Mouse (Mus musculus) intestine, postnatal 0 days (tissue): ENCODE measurements around the gene Nrn1. TPM values are rescaled to one million over a fixed set of nuclear protein-coding genes. Genes with fewer than 3 reads are reported as not detected.

ENCODE experiments used
- ATAC-seq: fragments of 200-750 bp; cut with Nextera tagmentation; 2 replicates; pipeline ENCODE4 v1.8.0; 2017; ENCODE audit warnings: mild to moderate bottlenecking, moderate TSS enrichment, moderate library complexity
- H3K27ac ChIP-seq: fragments of 300-500 bp; sonication (generic); 2 replicates; pipeline ENCODE4 v1.5.1; 2014; ENCODE audit warnings: mild to moderate bottlenecking, low read depth, low read length, moderate library complexity
- H3K27me3 ChIP-seq: fragments of 300-500 bp; sonication (generic); replicated peaks from 2 replicates; pipeline ENCODE4 v1.6.1; 2014; ENCODE audit warnings: low read length, mixed read lengths; ENCODE audit not compliant: control insufficient read depth, insufficient read depth
- H3K36me3 ChIP-seq: fragments of 300-500 bp; sonication (generic); 2 replicates; pipeline ENCODE4 v1.6.1; 2014; ENCODE audit warnings: mild to moderate bottlenecking, moderate library complexity; ENCODE audit not compliant: control insufficient read depth, insufficient read depth
- H3K4me1 ChIP-seq: fragments of 300-500 bp; sonication (generic); replicated peaks from 2 replicates; pipeline ENCODE4 v1.6.1; 2014; ENCODE audit warnings: antibody characterized with exemption, low read length, mixed read lengths; ENCODE audit not compliant: control insufficient read depth, insufficient read depth
- H3K4me2 ChIP-seq: fragments of 300-500 bp; sonication (generic); replicated peaks from 2 replicates; pipeline ENCODE4 v1.6.1; 2014; ENCODE audit warnings: low read depth, mild to moderate bottlenecking, moderate library complexity
- H3K4me3 ChIP-seq: fragments of 300-500 bp; sonication (generic); 2 replicates; pipeline ENCODE4 v1.5.1; 2014; ENCODE audit warnings: low read depth, low read length
- H3K9ac ChIP-seq: fragments of 300-500 bp; sonication (generic); 2 replicates; pipeline ENCODE4 v1.6.1; 2014; ENCODE audit warnings: mild to moderate bottlenecking, low read depth, low read length
- H3K9me3 ChIP-seq: fragments of 300-500 bp; sonication (generic); 2 replicates; pipeline ENCODE4 v1.6.1; 2016; ENCODE audit warnings: mixed run types; ENCODE audit not compliant: control insufficient read depth
- CTCF ChIP-seq: sonication (generic); IDR thresholded peaks from 2 replicates; pipeline ENCODE4 v1.5.1; 2016; ENCODE audit warnings: low read depth, mild to moderate bottlenecking, control low read depth, antibody characterized with exemption, moderate library complexity
- WGBS: fragments of 180-500 bp; shearing (Covaris S2); extraction: QIAGEN DNeasy Blood & Tissue Kit; methylation state at CpG from one replicate; pipeline ENCODE4 v1.1.7; 2014; 5-methylcytosine and 5-hydroxymethylcytosine counted together
- polyA plus RNA-seq: library from polyadenylated mRNA; unstranded; fragments of >200 nt; fragmentation: Nextera tagmentation; extraction: Ambion mirVana; gene quantifications from 2 replicates; pipeline ENCODE4 v1.2.1, GENCODE M21; 2015

Gene Nrn1
- polyA plus RNA-seq, 1 experiment from 2014 or later: 77.8 TPM

- no peak for TF ChIP-seq CTCF
- H3K27me3 ChIP-seq: no peaks in the 10 kb centered on the region
- H3K4me2 ChIP-seq: no peak overlapping the region
- ATAC-seq: no peak
- H3K9me3 ChIP-seq: no peaks in the 10 kb centered on the region
- H3K9ac ChIP-seq: no peak overlapping the region
- no peaks in the 10 kb centered on the region for H3K4me1 ChIP-seq
- H3K4me3 ChIP-seq: no peak overlapping the region
- WGBS: 49% methylated on average over 7 of the region's 7 CpGs
- H3K27ac ChIP-seq: no peak overlapping the region
- no peaks in the 10 kb centered on the region for H3K36me3 ChIP-seq
Observed at GRCm38 (mm10) chr13:36695516-36696201, 39.3 kb downstream of the Nrn1 start.

GRCm38 (mm10) chr13:36683581-36683980, 51.4 kb downstream of the Nrn1 start:
- H3K27ac ChIP-seq: no peak overlapping the region
- ATAC-seq: no peak
- WGBS: 53% methylated on average over 4 of the region's 4 CpGs
- no peak overlapping the region for H3K4me3 ChIP-seq
- no peaks in the 10 kb centered on the region for H3K4me1 ChIP-seq
- H3K9me3 ChIP-seq: no peaks in the 10 kb centered on the region
- no peak overlapping the region for H3K4me2 ChIP-seq
- no peak overlapping the region for H3K9ac ChIP-seq
- no peaks in the 10 kb centered on the region for H3K36me3 ChIP-seq
- no peaks in the 10 kb centered on the region for H3K27me3 ChIP-seq
- TF ChIP-seq CTCF: no peak

GRCm38 (mm10) chr13:36680690-36681355, 54.1 kb downstream of the Nrn1 start:
- H3K9ac ChIP-seq: no peak overlapping the region
- H3K9me3 ChIP-seq: no peaks in the 10 kb centered on the region
- no peaks in the 10 kb centered on the region for H3K27me3 ChIP-seq
- 85% methylated on average over 8 of the region's 8 CpGs for WGBS
- no peak overlapping the region for H3K4me3 ChIP-seq
- no peak for ATAC-seq
- H3K36me3 ChIP-seq: no peaks in the 10 kb centered on the region
- H3K27ac ChIP-seq: no peak overlapping the region
- H3K4me2 ChIP-seq: no peak overlapping the region
- no peak for TF ChIP-seq CTCF
- H3K4me1 ChIP-seq: no peaks in the 10 kb centered on the region

GRCm38 (mm10) chr13:36679345-36679744, 55.6 kb downstream of the Nrn1 start:
- Histone ChIP-seq H3K4me2 (no peak overlapping the region), H3K27ac (no peak overlapping the region), H3K9me3 (no peaks in the 10 kb centered on the region), H3K4me3 (no peak overlapping the region), H3K36me3 (no peaks in the 10 kb centered on the region), H3K27me3 (no peaks in the 10 kb centered on the region), H3K4me1 (no peaks in the 10 kb centered on the region), H3K9ac (no peak overlapping the region)
- WGBS: 33% methylated on average over 1 of the region's 1 CpGs
- TF ChIP-seq CTCF: no peak
- ATAC-seq: no peak
